Mouse (Mus musculus): ENCODE results near the gene Ndufaf7. TPM values are rescaled to one million over a fixed set of nuclear protein-coding genes. Genes with fewer than 3 reads are reported as not detected.

The Ndufaf7 gene
- 34.8 and 48.2 TPM in 2 replicates for polyA plus RNA-seq (2015; fragmentation: Nextera tagmentation; extraction: Ambion mirVana)

DNA sequence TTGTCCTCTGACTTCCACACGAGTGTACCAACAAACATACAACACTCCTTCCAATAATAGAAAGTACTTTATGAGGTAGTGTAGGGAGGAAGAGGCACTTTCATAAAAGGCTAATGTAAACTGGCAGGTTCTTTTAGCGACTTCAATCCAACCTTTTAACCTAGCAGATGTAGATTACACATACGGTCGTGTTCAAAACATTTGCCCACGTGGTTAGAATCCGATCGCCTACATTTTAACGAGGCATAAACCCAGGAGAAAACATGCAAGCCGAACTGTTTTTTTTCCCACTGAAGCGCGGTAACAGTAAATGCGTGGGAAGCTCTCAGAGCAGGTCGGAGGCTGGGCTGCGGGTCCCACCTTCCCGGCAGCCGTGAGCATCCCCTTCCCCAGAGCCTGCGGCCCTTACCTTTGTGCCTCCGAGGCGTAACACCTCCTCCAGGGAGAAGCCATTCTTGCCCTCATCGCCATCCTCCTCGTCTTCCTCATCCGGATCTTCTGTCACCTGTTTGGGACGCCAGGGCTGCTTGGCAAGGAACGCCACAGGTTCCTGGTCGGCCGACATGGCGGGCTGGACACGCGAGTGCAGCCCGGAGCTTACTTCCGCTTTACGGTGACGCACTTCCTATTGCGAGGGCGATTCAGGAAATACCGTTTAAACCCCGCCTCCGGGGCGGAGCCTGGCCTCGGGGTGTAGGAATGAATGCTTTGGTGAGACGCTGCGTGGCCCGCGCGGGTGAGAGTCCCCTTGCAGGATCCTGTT, at the start of gene Ndufaf7, which contains the start of gene Cebpz:
Gene Ndufaf7 (plus strand): TSS at position 671 of the 763 bp plus-strand sequence.
Gene Cebpz (minus strand): TSS at position 601 of the 763 bp plus-strand sequence.

DNA sequence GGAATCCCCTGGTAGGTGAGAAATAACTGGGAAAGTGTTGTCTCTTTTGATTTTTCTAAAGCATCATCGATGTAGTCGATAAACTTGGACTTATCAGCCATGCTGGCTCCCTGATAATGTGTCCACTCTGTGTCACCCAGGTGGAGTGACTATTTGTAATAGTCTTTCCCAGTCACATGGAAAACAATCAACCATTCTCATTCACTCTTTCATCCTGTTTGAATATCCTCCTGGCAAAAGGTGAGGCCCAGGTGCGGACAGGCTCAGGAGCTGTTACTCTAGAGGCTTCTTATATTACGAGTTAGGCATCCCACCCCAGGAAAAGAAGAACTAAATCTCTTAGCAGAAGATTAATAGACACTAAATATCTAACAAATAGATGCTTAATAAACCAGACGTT, 30.0 kb upstream of the Ndufaf7 start, which contains the start of gene Sult6b1:
Gene Sult6b1 (minus strand): TSS at position 101 of the 400 bp plus-strand sequence.

DNA sequence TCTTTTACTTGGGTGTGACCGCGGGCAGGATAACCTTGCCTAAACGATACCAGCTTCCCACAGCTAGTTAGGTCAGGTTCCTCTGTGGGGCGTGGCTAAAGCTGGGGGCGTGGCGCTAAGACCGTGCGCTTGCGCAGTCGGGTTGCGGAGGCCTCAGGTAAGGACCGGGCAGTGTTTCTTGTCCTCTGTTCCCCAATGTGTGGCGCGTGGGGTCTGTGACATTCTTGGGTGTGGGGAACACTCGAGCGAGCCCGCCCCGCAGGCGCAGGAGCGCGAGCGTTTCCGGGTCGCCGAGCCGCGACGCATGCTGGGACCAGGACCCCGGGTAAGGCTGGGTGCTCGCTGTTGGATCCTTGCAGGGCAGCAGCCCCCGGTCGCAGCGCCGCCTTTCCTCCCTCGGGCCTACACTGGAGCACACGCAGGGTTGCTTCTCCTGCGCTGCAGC, 20.5 kb upstream of the Ndufaf7 start, which contains the start of gene Cebpzos:
Gene Cebpzos (plus strand): TSS at position 132 of the 445 bp plus-strand sequence.

Other genes with a start within 250 kb of the Ndufaf7 start
- 2.9 and 3.3 TPM in 2 replicates for gene Strn, start 199.9 kb upstream of the Ndufaf7 start, polyA plus RNA-seq (2015; fragmentation: Nextera tagmentation; extraction: Ambion mirVana)
- 5.3 and 6.5 TPM in 2 replicates for gene Heatr5b, start 101.8 kb upstream of the Ndufaf7 start, polyA plus RNA-seq (2015; fragmentation: Nextera tagmentation; extraction: Ambion mirVana)
- 39.6 and 48.8 TPM in 2 replicates for gene Gpatch11, start 101.6 kb upstream of the Ndufaf7 start, polyA plus RNA-seq (2015; fragmentation: Nextera tagmentation; extraction: Ambion mirVana)
- 13.3 and 20.6 TPM in 2 replicates for gene Eif2ak2, start 54.6 kb upstream of the Ndufaf7 start, polyA plus RNA-seq (2015; fragmentation: Nextera tagmentation; extraction: Ambion mirVana)
- 0.22 and 0.90 TPM in 2 replicates for gene Sult6b1, start 30.1 kb upstream of the Ndufaf7 start, polyA plus RNA-seq (2015; fragmentation: Nextera tagmentation; extraction: Ambion mirVana)
- 222 and 311 TPM in 2 replicates for gene Cebpzos, start 20.6 kb upstream of the Ndufaf7 start, polyA plus RNA-seq (2015; fragmentation: Nextera tagmentation; extraction: Ambion mirVana)
- gene Cebpz, start 70 bp upstream of the Ndufaf7 start, polyA plus RNA-seq (2015; fragmentation: Nextera tagmentation; extraction: Ambion mirVana), result 43.0 and 58.4 TPM in 2 replicates
- gene Prkd3, start 83.7 kb downstream of the Ndufaf7 start, polyA plus RNA-seq (2015; fragmentation: Nextera tagmentation; extraction: Ambion mirVana), result 14.5 and 17.2 TPM in 2 replicates
- 26.8 and 30.7 TPM in 2 replicates for gene Qpct, start 114.8 kb downstream of the Ndufaf7 start, polyA plus RNA-seq (2015; fragmentation: Nextera tagmentation; extraction: Ambion mirVana)